Mouse (Mus musculus) heart, embryonic 16.5 days (tissue): Measurements from ENCODE around the gene Gm10306. TPM values are rescaled to one million over a fixed set of nuclear protein-coding genes. Genes with fewer than 3 reads are reported as not detected.

ENCODE experiments used
- ATAC-seq: fragments of 200-750 bp; cut with Nextera tagmentation; replicated peaks from 2 replicates; pipeline ENCODE4 v1.8.0; 2017; ENCODE audit warnings: moderate number of reproducible peaks; ENCODE audit not compliant: insufficient read depth, low FRiP score; ENCODE audit errors: extremely low read depth
- H3K27ac ChIP-seq: fragments of 300-500 bp; sonication (generic); 2 replicates; pipeline ENCODE4 v1.5.1; 2014; ENCODE audit warnings: mild to moderate bottlenecking, low read length, control low read depth, moderate library complexity
- H3K27me3 ChIP-seq: fragments of 300-500 bp; sonication (generic); 2 replicates; pipeline ENCODE4 v1.6.1; 2014; ENCODE audit warnings: low read length, mixed read lengths; ENCODE audit not compliant: control insufficient read depth, insufficient read depth
- H3K36me3 ChIP-seq: fragments of 300-500 bp; sonication (generic); 2 replicates; pipeline ENCODE4 v1.6.1; 2014; ENCODE audit not compliant: control insufficient read depth, insufficient read depth
- H3K4me1 ChIP-seq: fragments of 300-500 bp; sonication (generic); 2 replicates; pipeline ENCODE4 v1.6.1; 2014; ENCODE audit warnings: low read length, mixed read lengths; ENCODE audit not compliant: control insufficient read depth, insufficient read depth
- H3K4me2 ChIP-seq: fragments of 300-500 bp; sonication (generic); 2 replicates; pipeline ENCODE4 v1.6.1; 2014; ENCODE audit warnings: low read depth, mild to moderate bottlenecking, control low read depth, low read length
- H3K4me3 ChIP-seq: fragments of 300-500 bp; sonication (generic); 2 replicates; pipeline ENCODE4 v1.5.1; 2014; ENCODE audit warnings: mild to moderate bottlenecking, control low read depth, low read length
- H3K9ac ChIP-seq: fragments of 300-500 bp; sonication (generic); 2 replicates; pipeline ENCODE4 v1.6.1; 2014; ENCODE audit warnings: low read length, control low read depth
- H3K9me3 ChIP-seq: fragments of 300-500 bp; sonication (generic); replicated peaks from 2 replicates; pipeline ENCODE4 v1.6.1; 2016; ENCODE audit warnings: low read length; ENCODE audit not compliant: control insufficient read depth
- WGBS: fragments of 180-500 bp; shearing (Covaris S2); extraction: QIAGEN DNeasy Blood & Tissue Kit; methylation state at CpG from one replicate; pipeline ENCODE4 v1.1.7; 2014; 5-methylcytosine and 5-hydroxymethylcytosine counted together
- polyA plus RNA-seq: library from polyadenylated mRNA; unstranded; fragments of >200 nt; fragmentation: Nextera tagmentation; extraction: Ambion mirVana; gene quantifications from 2 replicates; pipeline ENCODE4 v1.2.1, GENCODE M21; 2015

Gm10306 gene
- polyA plus RNA-seq, 1 experiment from 2014 or later: 0.32 TPM

- no peak overlapping the region for H3K9ac ChIP-seq
- no peaks in the 10 kb centered on the region for H3K27me3 ChIP-seq
- no peaks in the 10 kb centered on the region for H3K36me3 ChIP-seq
- no peak overlapping the region for H3K27ac ChIP-seq
- H3K4me1 ChIP-seq: peaks cover 9% of the 10 kb centered on the region
- H3K9me3 ChIP-seq: no peaks in the 10 kb centered on the region
- H3K4me3 ChIP-seq: no peak overlapping the region
- peak overlapping the region; percentile 52; the same call in 1 of the 2 replicates for H3K4me2 ChIP-seq
- 70% methylated on average over 7 of the region's 7 CpGs for WGBS
- no peak for ATAC-seq
Observed at GRCm38 (mm10) chr4:94557145-94557544, 799 bp downstream of the Gm10306 start.

GRCm38 (mm10) chr4:94559266-94559665 is 2.9 kb downstream of the Gm10306 start:
- WGBS: 61% methylated on average over 2 of the region's 2 CpGs
- H3K4me3 ChIP-seq: no peak overlapping the region
- H3K27ac ChIP-seq: no peak overlapping the region
- ATAC-seq: no peak
- no peaks in the 10 kb centered on the region for H3K27me3 ChIP-seq
- no peak overlapping the region for H3K4me2 ChIP-seq
- no peaks in the 10 kb centered on the region for H3K36me3 ChIP-seq
- H3K9ac ChIP-seq: no peak overlapping the region
- peaks cover 9% of the 10 kb centered on the region for H3K4me1 ChIP-seq
- H3K9me3 ChIP-seq: no peaks in the 10 kb centered on the region

GRCm38 (mm10) chr4:94560316-94560715 is 4.0 kb downstream of the Gm10306 start:
- no peak overlapping the region for H3K27ac ChIP-seq
- no peaks in the 10 kb centered on the region for H3K36me3 ChIP-seq
- 81% methylated on average over 1 of the region's 1 CpGs for WGBS
- no peak overlapping the region for H3K4me2 ChIP-seq
- H3K4me3 ChIP-seq: no peak overlapping the region
- no peaks in the 10 kb centered on the region for H3K27me3 ChIP-seq
- H3K4me1 ChIP-seq: peaks cover 5% of the 10 kb centered on the region
- no peaks in the 10 kb centered on the region for H3K9me3 ChIP-seq
- no peak overlapping the region for H3K9ac ChIP-seq
- ATAC-seq: no peak

- Histone ChIP-seq H3K9ac (no peak overlapping the region), H3K4me2 (no peak overlapping the region), H3K4me1 (no peaks in the 10 kb centered on the region), H3K9me3 (no peaks in the 10 kb centered on the region), H3K36me3 (peaks cover 2% of the 10 kb centered on the region; the same call in 1 of the 2 replicates), H3K27ac (no peak overlapping the region), H3K4me3 (no peak overlapping the region), H3K27me3 (no peaks in the 10 kb centered on the region)
- no peak for ATAC-seq
- WGBS: 69% methylated on average over 7 of the region's 7 CpGs
Observed at GRCm38 (mm10) chr4:94561954-94562648, 5.8 kb downstream of the Gm10306 start.

GRCm38 (mm10) chr4:94564297-94564696 is 8.0 kb downstream of the Gm10306 start:
- H3K4me1 ChIP-seq: no peaks in the 10 kb centered on the region
- no peak for ATAC-seq
- no peaks in the 10 kb centered on the region for H3K9me3 ChIP-seq
- no peak overlapping the region for H3K4me2 ChIP-seq
- H3K36me3 ChIP-seq: peaks cover 8% of the 10 kb centered on the region
- H3K9ac ChIP-seq: no peak overlapping the region
- no peak overlapping the region for H3K4me3 ChIP-seq
- no peaks in the 10 kb centered on the region for H3K27me3 ChIP-seq
- H3K27ac ChIP-seq: no peak overlapping the region

GRCm38 (mm10) chr4:94572677-94573076 is 16.3 kb downstream of the Gm10306 start:
- H3K36me3 ChIP-seq: peaks cover 22% of the 10 kb centered on the region
- WGBS: 95% methylated on average over 4 of the region's 4 CpGs
- ATAC-seq: no peak

GRCm38 (mm10) chr4:94591765-94592381 is 35.5 kb downstream of the Gm10306 start:
- no peak for ATAC-seq
- Histone ChIP-seq H3K9ac (no peak overlapping the region), H3K27me3 (no peaks in the 10 kb centered on the region), H3K4me3 (no peak overlapping the region), H3K27ac (no peak overlapping the region), H3K4me2 (no peak overlapping the region), H3K36me3 (no peaks in the 10 kb centered on the region), H3K4me1 (peaks cover 6% of the 10 kb centered on the region; the same call in 1 of the 2 replicates), H3K9me3 (no peaks in the 10 kb centered on the region)
- 68% methylated on average over 4 of the region's 4 CpGs for WGBS

More at GRCm38 (mm10) chr4:94572677-94573076, 16.3 kb downstream of the Gm10306 start:
- Histone ChIP-seq H3K9me3 (no peaks in the 10 kb centered on the region), H3K4me3 (no peak overlapping the region), H3K4me1 (no peaks in the 10 kb centered on the region), H3K4me2 (no peak overlapping the region), H3K27me3 (no peaks in the 10 kb centered on the region), H3K9ac (no peak overlapping the region), H3K27ac (no peak overlapping the region)

GRCm38 (mm10) chr4:94592709-94593108 is 36.4 kb downstream of the Gm10306 start:
- Histone ChIP-seq H3K36me3 (no peaks in the 10 kb centered on the region), H3K27me3 (no peaks in the 10 kb centered on the region), H3K9me3 (no peaks in the 10 kb centered on the region), H3K9ac (no peak overlapping the region), H3K4me2 (no peak overlapping the region), H3K4me1 (peaks cover 6% of the 10 kb centered on the region; the same call in 1 of the 2 replicates), H3K27ac (no peak overlapping the region), H3K4me3 (no peak overlapping the region)
- ATAC-seq: no peak

- Histone ChIP-seq H3K4me2 (no peak overlapping the region), H3K36me3 (no peaks in the 10 kb centered on the region), H3K27me3 (no peaks in the 10 kb centered on the region), H3K9me3 (no peaks in the 10 kb centered on the region), H3K4me3 (no peak overlapping the region), H3K27ac (no peak overlapping the region), H3K4me1 (peaks cover 8% of the 10 kb centered on the region), H3K9ac (no peak overlapping the region)
- ATAC-seq: no peak
- WGBS: 81% methylated on average over 4 of the region's 4 CpGs
Observed at GRCm38 (mm10) chr4:94601395-94601794, 45.0 kb downstream of the Gm10306 start.
